Mouse (Mus musculus) layer of hippocampus, adult 8-10 months (tissue): Measurements from ENCODE around the gene Gabpb2. TPM values are rescaled to one million over a fixed set of nuclear protein-coding genes. Genes with fewer than 3 reads are reported as not detected.
"Not testable (repeated sequence)": the region's sequence is repeated elsewhere in the genome, so short reads cannot be mapped to it uniquely, and the experiment has no call there.

ENCODE experiments used
- DNase-seq, 2 experiments: peaks; one replicate each; pipeline ENCODE4 v3.0.0; 2022; ENCODE audit warnings: low spot score in 2 of 2
- total RNA-seq, 4 experiments: library from RNA; stranded (reverse); gene quantifications; 2 replicates each; pipeline ENCODE4 v1.2.4; 2022

Gene Gabpb2
- total RNA-seq, 4 experiments from 2014 or later: 15.7 to 18.0 (median 17.5) TPM

DNA sequence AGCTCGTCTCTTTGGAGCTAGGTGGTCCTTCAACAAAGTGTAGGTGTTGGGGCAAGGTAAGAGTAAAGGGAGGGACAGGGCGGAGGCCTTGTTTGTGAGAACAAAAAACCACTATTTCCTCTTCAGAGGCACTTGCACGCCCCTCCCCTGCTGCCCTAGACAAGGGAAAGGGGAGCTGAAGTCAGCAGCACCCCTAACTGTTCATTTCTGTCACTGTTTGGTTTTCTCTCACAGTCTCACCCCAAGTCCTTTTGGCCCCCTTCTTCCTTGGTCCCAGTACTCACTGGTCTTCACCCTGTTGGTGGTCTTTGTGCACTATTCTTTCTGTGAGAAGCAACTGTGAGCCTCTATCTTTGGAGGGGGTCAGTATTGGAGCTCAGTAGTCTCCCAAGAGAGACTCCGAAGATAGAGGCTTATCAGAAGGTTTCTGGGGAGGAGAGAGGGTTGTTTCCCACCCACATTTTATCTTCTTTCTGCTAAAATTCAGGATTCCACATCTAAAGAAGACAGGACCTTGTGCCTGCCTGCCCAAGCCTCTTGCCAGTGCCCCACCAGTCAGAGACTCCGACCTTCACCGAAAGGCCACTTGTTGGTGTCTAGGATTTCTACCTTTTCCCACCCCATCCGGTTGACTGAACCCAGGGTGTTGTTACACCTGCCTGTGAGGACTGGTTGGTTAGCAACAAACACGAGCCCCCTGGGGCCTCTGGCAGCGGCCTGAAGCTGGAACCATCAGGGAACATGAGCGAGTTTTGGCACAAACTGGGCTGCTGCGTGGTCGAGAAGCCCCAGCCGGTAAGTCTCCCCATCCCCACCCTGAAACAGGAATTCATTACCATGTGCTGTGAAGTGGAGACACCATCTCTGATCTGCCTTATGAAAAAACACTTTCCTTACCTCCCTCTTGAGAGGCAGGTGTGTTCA is 13.8 kb upstream of the Gabpb2 start, which contains the start of gene Mllt11:
Mllt11 (minus strand) TSS at position 874 of the 924 bp plus-strand sequence.
- DNase-seq: no peak

GRCm38 (mm10) chr3:95230495-95231297 is 13.0 kb upstream of the Gabpb2 start:
- DNase-seq: no peak

DNA sequence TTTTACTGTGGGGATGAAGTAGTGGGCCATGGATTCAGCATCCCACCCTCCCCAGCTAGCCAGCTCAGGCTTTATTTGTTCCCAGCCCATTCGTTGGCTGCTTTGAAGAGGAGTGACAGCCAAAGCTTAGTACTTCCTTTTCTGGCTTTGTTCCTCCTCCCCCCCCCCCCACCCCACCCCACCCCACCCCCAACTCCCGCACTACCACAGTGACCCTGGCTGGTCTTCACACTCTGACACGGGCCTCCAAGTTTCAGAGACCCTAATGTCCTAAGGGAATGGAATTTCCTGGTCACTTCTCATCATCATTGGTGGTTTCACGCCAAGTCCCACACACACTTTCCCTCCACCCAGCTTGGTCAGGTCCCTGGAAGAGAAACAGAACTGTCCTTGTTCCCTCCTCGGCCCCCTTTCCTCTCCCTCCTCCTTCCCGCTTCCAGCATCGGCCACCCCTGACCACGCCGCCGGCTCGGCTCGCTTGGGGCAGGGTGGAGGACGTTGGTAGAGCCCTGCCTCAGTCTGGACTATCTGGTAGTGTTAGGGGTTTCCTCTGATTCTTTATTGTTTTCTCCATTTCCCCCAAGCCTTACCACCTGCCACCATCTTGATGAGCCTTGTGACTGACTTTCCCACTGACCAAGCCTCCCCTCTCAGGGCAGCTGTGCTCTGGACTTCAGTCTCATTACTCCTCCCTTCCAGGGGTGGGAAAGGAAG is 12.2 kb upstream of the Gabpb2 start:
- DNase-seq: peak; percentile 53 to 72

DNA sequence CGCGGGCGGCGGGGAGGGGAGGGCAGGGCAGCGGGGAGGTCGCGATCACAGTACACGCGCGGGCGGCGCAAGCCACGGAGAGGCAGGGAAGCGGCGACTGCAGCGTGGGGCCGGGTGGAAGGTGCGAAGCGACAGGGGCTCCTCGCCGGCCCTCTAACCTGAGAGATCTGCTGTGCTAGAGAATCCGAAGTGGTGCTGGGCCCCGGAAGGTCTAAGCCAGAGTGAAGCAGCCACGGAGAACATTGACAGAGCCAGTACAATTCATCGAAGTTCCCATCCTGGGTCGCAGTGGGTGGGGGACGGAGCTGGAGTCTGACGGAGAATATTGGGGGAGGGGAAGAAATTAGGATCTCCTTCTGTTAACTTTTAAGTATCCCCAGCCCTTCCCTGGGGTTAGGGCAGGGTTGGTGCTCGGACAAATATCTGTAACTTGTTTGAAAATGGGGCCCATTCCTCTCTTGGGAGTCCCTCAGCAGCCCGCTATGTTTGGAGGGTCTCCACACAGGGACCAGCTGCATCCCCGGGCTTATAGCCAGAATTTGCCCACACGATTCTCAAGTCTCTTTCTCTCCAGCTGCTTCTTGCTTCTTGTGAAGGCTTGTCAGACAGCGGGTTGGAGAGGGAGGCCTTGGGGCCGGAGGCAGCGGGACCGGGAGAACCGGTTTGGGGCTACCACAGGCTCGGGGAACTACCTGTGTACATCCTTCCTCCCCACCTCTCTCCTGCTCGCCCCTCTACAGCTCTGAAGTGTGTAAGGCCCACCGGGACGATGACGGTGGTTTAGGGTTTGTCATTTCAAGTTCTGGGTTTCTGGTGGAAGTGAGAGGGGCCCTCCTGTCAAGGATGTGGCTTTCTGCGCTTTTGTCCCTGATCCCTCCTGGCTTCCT is 11.4 kb upstream of the Gabpb2 start:
- DNase-seq: peak; percentile 66 to 67

DNA sequence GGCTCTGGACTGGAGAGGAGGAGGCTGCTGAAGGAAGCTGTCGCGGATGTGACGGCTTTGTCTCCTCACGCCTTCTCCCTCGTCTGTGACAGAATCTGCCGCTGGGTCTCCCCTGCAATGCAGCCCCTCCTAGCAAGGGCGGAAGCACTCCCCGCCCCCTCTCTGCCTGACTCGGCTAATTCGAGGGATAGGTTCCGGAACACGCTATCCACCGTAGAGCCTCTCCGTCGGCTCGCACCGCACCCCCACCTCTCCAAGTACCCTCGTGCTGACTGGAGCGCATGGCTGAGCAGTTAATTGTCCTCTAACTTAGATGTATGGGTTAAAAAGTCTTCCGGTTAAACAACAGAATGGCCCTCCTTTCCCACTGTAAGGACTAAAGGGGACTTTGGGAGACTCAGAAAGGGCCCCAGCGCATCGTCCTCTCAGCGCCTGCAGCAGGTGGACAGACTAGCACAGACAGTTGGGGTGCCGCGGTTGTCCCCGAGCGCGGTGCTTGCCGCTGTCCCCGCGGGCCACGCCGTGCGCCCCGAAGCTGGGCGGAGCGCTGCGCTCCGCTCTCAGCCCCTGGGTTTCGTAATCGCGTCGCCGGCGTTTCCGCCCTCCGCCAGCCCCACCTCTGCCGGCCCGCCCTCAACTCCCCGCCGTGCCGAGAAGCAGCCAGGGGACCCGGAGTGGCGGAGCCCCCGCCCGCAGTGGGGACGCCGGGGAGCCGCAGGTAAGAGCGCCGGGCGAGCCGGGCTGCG is 10.6 kb upstream of the Gabpb2 start, which contains the start of gene Cdc42se1:
Cdc42se1 (plus strand) TSS at position 585 of the 746 bp plus-strand sequence.
- peak; percentile 85 to 89 for DNase-seq

- DNase-seq: no peak
Observed at GRCm38 (mm10) chr3:95227214-95227613, 9.5 kb upstream of the Gabpb2 start.

- DNase-seq: no peak
Observed at GRCm38 (mm10) chr3:95224295-95224694, 6.6 kb upstream of the Gabpb2 start.

DNA sequence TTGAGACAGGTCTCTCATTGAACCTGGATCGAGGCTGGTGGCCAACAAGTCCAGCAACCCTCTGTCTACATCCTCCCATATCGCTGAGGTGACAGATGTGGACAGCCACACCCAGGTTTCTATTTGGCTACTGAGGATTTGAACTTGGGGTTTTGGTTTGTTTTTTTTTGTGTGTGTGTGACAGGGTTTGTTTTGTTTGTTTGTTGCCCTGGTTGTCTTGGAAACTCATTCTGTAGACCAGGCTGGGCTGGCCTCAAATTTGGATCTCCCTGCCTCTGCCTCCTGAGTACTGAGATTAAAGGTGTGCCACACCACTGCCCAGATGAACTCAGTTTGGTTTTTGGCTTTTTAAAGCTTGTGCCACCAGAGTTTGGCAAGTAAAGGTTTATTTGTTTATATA is 5.3 kb upstream of the Gabpb2 start:
- DNase-seq: no peak

- DNase-seq: no peak
Observed at GRCm38 (mm10) chr3:95218466-95219137, 886 bp upstream of the Gabpb2 start.

- no peak for DNase-seq
Observed at GRCm38 (mm10) chr3:95216655-95217254, 961 bp downstream of the Gabpb2 start.

DNA sequence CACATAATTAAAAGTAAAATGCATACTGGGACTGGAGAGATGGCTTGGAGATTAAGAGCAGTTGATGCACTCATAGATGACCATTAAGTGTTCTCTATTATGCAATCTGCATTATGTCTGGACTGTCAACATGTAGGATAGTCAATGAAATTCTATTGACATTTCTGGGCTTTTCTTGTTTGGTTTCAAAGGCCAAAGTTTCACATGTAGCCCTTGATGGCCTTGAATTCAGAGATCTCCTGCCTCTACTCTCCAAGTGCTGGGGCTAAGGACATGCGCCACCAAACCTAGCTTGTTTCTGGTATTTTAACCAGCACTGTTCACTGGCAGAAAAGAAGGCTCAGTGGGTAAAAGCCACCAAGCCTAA is 4.1 kb downstream of the Gabpb2 start:
- DNase-seq: no peak

GRCm38 (mm10) chr3:95212889-95213608 is 4.7 kb downstream of the Gabpb2 start:
- DNase-seq: not testable (repeated sequence)

GRCm38 (mm10) chr3:95210585-95210984 is 7.1 kb downstream of the Gabpb2 start:
- no peak for DNase-seq

GRCm38 (mm10) chr3:95208286-95208685 is 9.4 kb downstream of the Gabpb2 start:
- DNase-seq: no peak

DNA sequence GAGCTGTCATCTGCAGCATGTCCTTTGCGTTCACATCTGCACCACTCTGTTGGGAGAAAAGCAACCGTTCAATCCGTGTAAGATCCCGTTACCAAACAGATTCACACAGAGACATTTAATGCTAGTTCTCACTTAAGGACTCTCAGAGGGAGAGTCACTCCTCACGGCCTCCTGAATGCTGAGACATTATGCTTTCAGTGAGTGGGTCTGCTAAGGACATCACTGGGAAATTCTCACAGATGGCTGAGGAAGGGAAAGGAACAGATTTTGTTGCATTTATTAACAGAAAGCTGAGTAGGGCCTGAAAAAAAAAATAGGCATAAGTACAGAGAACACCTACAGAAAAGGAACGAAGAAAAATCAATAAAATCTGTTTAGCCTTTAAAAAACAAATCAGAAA is 13.8 kb downstream of the Gabpb2 start:
- peak in 1 of 2 experiments; percentile 29 for DNase-seq

DNA sequence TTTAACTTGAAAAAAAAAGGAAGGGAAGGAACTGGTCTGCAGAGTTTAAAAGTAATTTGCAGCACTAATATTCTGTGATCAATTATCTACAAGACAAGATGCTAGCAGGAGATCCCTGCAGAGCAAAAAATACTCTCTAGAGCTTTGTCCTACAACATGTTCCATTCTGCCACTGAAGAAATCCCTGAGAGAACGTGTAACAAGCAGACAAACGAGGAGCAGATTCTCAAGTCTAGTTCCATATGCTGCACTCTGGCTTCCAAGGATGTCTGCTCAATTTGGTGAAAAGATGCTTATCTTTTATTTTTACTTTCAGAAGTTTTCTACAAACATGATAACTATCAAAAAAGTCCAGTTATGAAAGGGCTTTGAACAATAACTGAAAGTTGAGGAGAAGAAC is 17.2 kb downstream of the Gabpb2 start:
- DNase-seq: no peak

DNA sequence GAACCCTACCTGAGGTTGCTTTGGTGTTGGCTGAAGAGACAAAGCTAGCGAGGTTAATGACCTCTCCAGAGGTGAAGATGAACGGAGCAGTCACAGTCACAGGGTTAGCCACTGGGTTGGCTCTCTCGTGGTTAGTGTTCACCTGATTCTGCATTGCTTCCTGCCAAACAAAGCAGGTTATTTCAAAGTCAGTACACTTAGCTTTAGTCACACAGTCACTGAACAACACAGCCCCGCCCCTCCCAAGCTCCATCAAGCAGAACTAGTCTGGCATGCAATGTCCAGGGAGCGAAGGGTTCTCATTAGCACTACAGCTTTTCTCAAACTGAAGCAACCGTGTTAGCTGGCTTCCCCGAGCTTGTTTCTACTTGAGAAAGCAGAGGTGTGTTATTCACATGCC is 17.6 kb downstream of the Gabpb2 start:
- no peak for DNase-seq

- DNase-seq: no peak
Observed at GRCm38 (mm10) chr3:95199101-95199500, 18.6 kb downstream of the Gabpb2 start.
